In the genomic region with DNA sequence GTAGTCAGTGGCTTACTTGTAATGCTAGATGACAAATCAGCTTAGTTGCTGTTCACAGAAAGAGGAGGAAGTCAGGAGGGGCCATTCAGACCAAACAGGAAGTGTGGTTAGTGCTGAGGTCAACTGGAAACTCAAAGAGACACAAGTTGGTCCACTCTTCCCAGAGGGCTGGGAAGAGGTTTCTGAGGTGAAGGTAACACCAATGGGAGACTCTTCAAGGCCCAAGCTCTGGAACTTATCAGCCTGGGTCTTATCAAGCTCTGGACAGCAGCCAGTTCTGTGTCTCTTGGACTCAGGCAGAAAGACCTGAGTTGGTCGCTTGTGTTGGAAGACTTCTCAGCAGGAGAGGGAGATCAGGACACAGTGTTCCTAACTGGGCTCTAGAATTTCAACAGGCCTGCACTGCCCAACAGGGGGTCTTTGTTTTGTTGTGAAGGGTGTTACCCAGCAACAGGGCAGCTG, we compare ENCODE assay signal across 10 mouse cellular contexts. TPM values are rescaled to one million over a fixed set of nuclear protein-coding genes. Genes with fewer than 3 reads are reported as not detected.
A peak's percentile ranks its signal among the peaks of the same experiment; 100 is the strongest.
DNase-seq lines count a peak whose midpoint lies in the region; ATAC-seq lines count a peak whose summit lies in the region.
"Had no signal": no experiment of that assay in that cellular context is flagged by ENCODE, and none has a peak within 500 bp of the region (broad histone marks: within the 10 kb centered on the region; RNA-seq: fewer than 3 reads in every experiment).

No protein-coding gene starts in this region.

- no peak overlapping the region for H3K27ac ChIP-seq in forebrain, embryonic 13.5 days
- H3K27ac ChIP-seq: hindbrain, postnatal 0 days; lung, embryonic 15.5 days had no signal

- no peak overlapping the region for H3K4me3 ChIP-seq in forebrain, embryonic 13.5 days
- H3K4me3 ChIP-seq: lung, embryonic 15.5 days had no signal

- H3K9me3 ChIP-seq in forebrain, embryonic 13.5 days (replicated peaks) = no peaks in the 10 kb centered on the region
- H3K9me3 ChIP-seq: lung, embryonic 15.5 days had no signal

- ATAC-seq in forebrain, embryonic 13.5 days = no peak
- ATAC-seq: hindbrain, postnatal 0 days had no signal

- no peak overlapping the region for H3K9ac ChIP-seq in forebrain, embryonic 13.5 days
- H3K9ac ChIP-seq: lung, embryonic 15.5 days had no signal

- H3K4me1 ChIP-seq in forebrain, embryonic 13.5 days = peaks cover 3% of the 10 kb centered on the region; the same call in 1 of the 2 replicates
- H3K4me1 ChIP-seq: lung, embryonic 15.5 days had no signal

- DNase-seq in layer of hippocampus, adult 11-12 months (ENCODE audit: low spot score) = peak; percentile 18
- no peak for DNase-seq in layer of hippocampus, adult 8-10 months (ENCODE audit: low spot score in 2 of 2)
- DNase-seq in ZHBTc4 (ENCODE audit: low read depth, low spot score) = peak; percentile 55
- DNase-seq in heart, postnatal 4 days = peak; percentile 19
- DNase-seq in naive thymus-derived CD4-positive, alpha-beta T cell, adult 2 months (ENCODE audit: low read depth) = peak; percentile 4
- no peak for DNase-seq in thymus, postnatal 36 days
- DNase-seq in urinary bladder, postnatal 25 days (ENCODE audit: low spot score) = no peak

- peaks cover 6% of the 10 kb centered on the region; the same call in 1 of the 2 replicates for H3K36me3 ChIP-seq in forebrain, embryonic 13.5 days (ENCODE audit: poor library complexity, severe bottlenecking)
- H3K36me3 ChIP-seq: lung, embryonic 15.5 days had no signal

- 52% methylated on average over 1 of the region's 1 CpGs for WGBS in forebrain, embryonic 13.5 days

- H3K4me2 ChIP-seq in forebrain, embryonic 13.5 days = no peak overlapping the region
- H3K4me2 ChIP-seq: lung, embryonic 15.5 days had no signal

- no peaks in the 10 kb centered on the region for H3K27me3 ChIP-seq in forebrain, embryonic 13.5 days
- H3K27me3 ChIP-seq: lung, embryonic 15.5 days had no signal

RNA-seq across cellular contexts. Expression of a gene that starts 32.8 kb away (rescaled TPM):
- total RNA-seq in layer of hippocampus, adult 8-10 months (2022) = not detected
- total RNA-seq in heart, postnatal 4 days (2021) = under 1 TPM; 0.14 to 0.47 TPM
- polyA plus RNA-seq in forebrain, embryonic 13.5 days (2015; fragmentation: Nextera tagmentation; extraction: Ambion mirVana) = 0.09 and 0.16 TPM in 2 replicates
- total RNA-seq: hindbrain, postnatal 0 days had no signal
- polyA plus RNA-seq: lung, embryonic 15.5 days had no signal

Comparison
In these comparisons a context has a peak if more than half of its experiments do, and no peak if none do; other contexts are left out.
1. DNase-seq: peak in layer of hippocampus, adult 11-12 months (single experiment), ZHBTc4 (single experiment), heart, postnatal 4 days (single experiment) and naive thymus-derived CD4-positive, alpha-beta T cell, adult 2 months (single experiment); none in layer of hippocampus, adult 8-10 months (0 of 2), thymus, postnatal 36 days (0 of 2) and urinary bladder, postnatal 25 days (single experiment).